Comparison of ENCODE assay signal across 9 mouse cellular contexts in genomic region chr3:84252776-84253654, GRCm38 (mm10). TPM values are rescaled to one million over a fixed set of nuclear protein-coding genes. Genes with fewer than 3 reads are reported as not detected.
A peak's percentile ranks its signal among the peaks of the same experiment; 100 is the strongest.
DNase-seq lines count a peak whose midpoint lies in the region; ATAC-seq and TF ChIP-seq lines count a peak whose summit lies in the region.
"Had no signal": no experiment of that assay in that cellular context is flagged by ENCODE, and none has a peak within 500 bp of the region (broad histone marks: within the 10 kb centered on the region; RNA-seq: fewer than 3 reads in every experiment).

No protein-coding gene starts in this region.

- WGBS in hindbrain, embryonic 10.5 days, result 79% methylated on average over 11 of the region's 11 CpGs
- WGBS in small intestine, adult 2 months, result 30% methylated on average over 11 of the region's 11 CpGs
- WGBS in liver, embryonic 12.5 days (ENCODE audit: insufficient replicate concordance), result 69% methylated on average over 11 of the region's 11 CpGs
- 78% methylated on average over 11 of the region's 11 CpGs for WGBS in liver, postnatal 0 days (ENCODE audit: insufficient replicate concordance)

- no peak for TF ChIP-seq CTCF in left cerebral cortex, adult 2 months (IDR thresholded peaks at IDR 0.05)
- TF ChIP-seq CTCF in small intestine, adult 2 months (IDR thresholded peaks at IDR 0.05; ENCODE audit: extremely low read depth, insufficient read length, insufficient replicate concordance, low read depth, low read length), result no peak
- no peak for TF ChIP-seq CTCF in liver, postnatal 0 days (IDR thresholded peaks at IDR 0.05; ENCODE audit: low read depth)

- TF ChIP-seq EP300 in liver, postnatal 0 days (IDR thresholded peaks at IDR 0.05; ENCODE audit: low read depth), result no peak

- no peak overlapping the region for H3K4me3 ChIP-seq in left cerebral cortex, adult 2 months
- H3K4me3 ChIP-seq in hindbrain, embryonic 10.5 days, result no peak overlapping the region
- H3K4me3 ChIP-seq in small intestine, adult 2 months (ENCODE audit: low read depth, low read length), result no peak overlapping the region
- H3K4me3 ChIP-seq in liver, embryonic 12.5 days, result no peak overlapping the region
- no peak overlapping the region for H3K4me3 ChIP-seq in liver, postnatal 0 days (ENCODE audit: low read depth, low read length)

- ATAC-seq in liver, embryonic 12.5 days, result no peak
- no peak for ATAC-seq in liver, postnatal 0 days

- intact Hi-C loops in left cerebral cortex, adult 2 months (cut with DNase I), result no loop called here
- intact Hi-C loops in left cerebral cortex, postnatal 25 days (cut with DNase I), result no loop called here

- no peak for TF ChIP-seq POLR2A in small intestine, adult 2 months (IDR thresholded peaks at IDR 0.05; ENCODE audit: low read depth, low read length)

- no peak overlapping the region for H3K4me2 ChIP-seq in liver, embryonic 12.5 days
- H3K4me2 ChIP-seq in liver, postnatal 0 days (ENCODE audit: low read depth, low read length), result no peak overlapping the region

- peak; percentile 16 to 24 for DNase-seq in left cerebral cortex, adult 18-20 months (ENCODE audit: low spot score in 2 of 2)
- no peak for DNase-seq in left cerebral cortex, adult 2 months (ENCODE audit: extremely low spot score in 1 of 2, low spot score in 2 of 2)
- no peak for DNase-seq in hindbrain, embryonic 10.5 days (ENCODE audit: low spot score)
- peak; percentile 34 to 36 for DNase-seq in left cerebral cortex, postnatal 25 days (ENCODE audit: low spot score in 2 of 2)
- DNase-seq in adrenal gland, adult 8-10 months, result no peak
- no peak for DNase-seq in liver, postnatal 0 days
- DNase-seq: cerebellum, postnatal 36 days had no signal

- H3K36me3 ChIP-seq in hindbrain, embryonic 10.5 days, result peaks cover 12% of the 10 kb centered on the region; the same call in 1 of the 2 replicates
- peaks cover 2% of the 10 kb centered on the region; the same call in 1 of the 2 replicates for H3K36me3 ChIP-seq in small intestine, adult 2 months (ENCODE audit: control insufficient read depth, insufficient read depth, low read length)
- H3K36me3 ChIP-seq in liver, embryonic 12.5 days, result no peaks in the 10 kb centered on the region
- no peaks in the 10 kb centered on the region for H3K36me3 ChIP-seq in liver, postnatal 0 days (replicated peaks; ENCODE audit: insufficient read depth, low read length)

- peaks cover 29% of the 10 kb centered on the region for H3K4me1 ChIP-seq in hindbrain, embryonic 10.5 days (replicated peaks)
- H3K4me1 ChIP-seq in small intestine, adult 2 months (ENCODE audit: control insufficient read depth, insufficient read depth, insufficient read length, low read length), result peaks cover 34% of the 10 kb centered on the region
- peaks cover under 1% of the 10 kb centered on the region for H3K4me1 ChIP-seq in liver, embryonic 12.5 days
- H3K4me1 ChIP-seq in liver, postnatal 0 days (ENCODE audit: insufficient read depth), result peaks cover 6% of the 10 kb centered on the region

- peaks cover 13% of the 10 kb centered on the region for H3K27me3 ChIP-seq in hindbrain, embryonic 10.5 days (ENCODE audit: insufficient read depth, poor library complexity, severe bottlenecking)
- no peaks in the 10 kb centered on the region for H3K27me3 ChIP-seq in small intestine, adult 2 months (ENCODE audit: control insufficient read depth, insufficient read depth, low read length)
- peaks cover 22% of the 10 kb centered on the region for H3K27me3 ChIP-seq in liver, embryonic 12.5 days (replicated peaks)
- H3K27me3 ChIP-seq in liver, postnatal 0 days (ENCODE audit: insufficient read depth, low read length), result no peaks in the 10 kb centered on the region

- H3K27ac ChIP-seq in left cerebral cortex, adult 2 months, result no peak overlapping the region
- peak overlapping the region; percentile 62; the same call in 1 of the 2 replicates for H3K27ac ChIP-seq in hindbrain, embryonic 10.5 days
- H3K27ac ChIP-seq in small intestine, adult 2 months (ENCODE audit: insufficient read depth, low read depth, low read length), result peak overlapping the region; percentile 50
- H3K27ac ChIP-seq in liver, embryonic 12.5 days, result no peak overlapping the region
- H3K27ac ChIP-seq in liver, postnatal 0 days (ENCODE audit: low read depth), result no peak overlapping the region

- H3K9ac ChIP-seq in liver, embryonic 12.5 days, result no peak overlapping the region
- H3K9ac ChIP-seq in liver, postnatal 0 days (replicated peaks), result no peak overlapping the region

- H3K9me3 ChIP-seq in hindbrain, embryonic 10.5 days, result no peaks in the 10 kb centered on the region
- H3K9me3 ChIP-seq in liver, embryonic 12.5 days (replicated peaks), result no peaks in the 10 kb centered on the region
- no peaks in the 10 kb centered on the region for H3K9me3 ChIP-seq in liver, postnatal 0 days (ENCODE audit: low read length)

RNA-seq across cellular contexts. Expression of gene Trim2, which starts 53.7 kb away (rescaled TPM):
- 100 to 1,000 TPM; 246 to 258 TPM for total RNA-seq in left cerebral cortex, adult 18-20 months (2021)
- 100 to 1,000 TPM; 246 to 280 TPM for total RNA-seq in left cerebral cortex, adult 2 months (2021)
- polyA plus RNA-seq in hindbrain, embryonic 10.5 days (2016; fragmentation: Nextera tagmentation; extraction: Ambion mirVana), result 65.9 and 87.0 TPM in 2 replicates
- total RNA-seq in left cerebral cortex, postnatal 25 days (2021), result 100 to 1,000 TPM; 239 to 257 TPM
- 26.1 and 52.4 TPM in 2 replicates for polyA plus RNA-seq in small intestine, adult 2 months (2012; rRNA removed)
- 10 to 100 TPM; 42.9 to 87.2 (median 60.4) TPM for total RNA-seq in adrenal gland, adult 8-10 months (2022)
- polyA plus RNA-seq in liver, embryonic 12.5 days (2016; fragmentation: Nextera tagmentation; extraction: Ambion mirVana), result 4.0 and 5.2 TPM in 2 replicates
- 2.7 and 2.9 TPM in 2 replicates for polyA plus RNA-seq in liver, postnatal 0 days (2015; fragmentation: Nextera tagmentation; extraction: Ambion mirVana)

Comparison
In these comparisons a context has a peak if more than half of its experiments do, and no peak if none do; other contexts are left out.
1. DNase-seq: peak in left cerebral cortex, adult 18-20 months (2 of 2) and left cerebral cortex, postnatal 25 days (2 of 2); none in left cerebral cortex, adult 2 months (0 of 2), hindbrain, embryonic 10.5 days (single experiment), adrenal gland, adult 8-10 months (single experiment) and liver, postnatal 0 days (single experiment).
2. H3K27ac ChIP-seq: peak in hindbrain, embryonic 10.5 days (single experiment) and small intestine, adult 2 months (single experiment); none in left cerebral cortex, adult 2 months (single experiment), liver, embryonic 12.5 days (single experiment) and liver, postnatal 0 days (single experiment).